Mouse (Mus musculus) spleen, postnatal 10 days (tissue): ENCODE data around the gene Romo1.
"Not testable (repeated sequence)": the region's sequence is repeated elsewhere in the genome, so short reads cannot be mapped to it uniquely, and the experiment has no call there.

Experiments used
- DNase-seq, 2 experiments: peaks; one replicate each; pipeline ENCODE4 v3.0.0; 2021 to 2022; ENCODE audit warnings: low spot score in 2 of 2

Romo1 gene

DNA sequence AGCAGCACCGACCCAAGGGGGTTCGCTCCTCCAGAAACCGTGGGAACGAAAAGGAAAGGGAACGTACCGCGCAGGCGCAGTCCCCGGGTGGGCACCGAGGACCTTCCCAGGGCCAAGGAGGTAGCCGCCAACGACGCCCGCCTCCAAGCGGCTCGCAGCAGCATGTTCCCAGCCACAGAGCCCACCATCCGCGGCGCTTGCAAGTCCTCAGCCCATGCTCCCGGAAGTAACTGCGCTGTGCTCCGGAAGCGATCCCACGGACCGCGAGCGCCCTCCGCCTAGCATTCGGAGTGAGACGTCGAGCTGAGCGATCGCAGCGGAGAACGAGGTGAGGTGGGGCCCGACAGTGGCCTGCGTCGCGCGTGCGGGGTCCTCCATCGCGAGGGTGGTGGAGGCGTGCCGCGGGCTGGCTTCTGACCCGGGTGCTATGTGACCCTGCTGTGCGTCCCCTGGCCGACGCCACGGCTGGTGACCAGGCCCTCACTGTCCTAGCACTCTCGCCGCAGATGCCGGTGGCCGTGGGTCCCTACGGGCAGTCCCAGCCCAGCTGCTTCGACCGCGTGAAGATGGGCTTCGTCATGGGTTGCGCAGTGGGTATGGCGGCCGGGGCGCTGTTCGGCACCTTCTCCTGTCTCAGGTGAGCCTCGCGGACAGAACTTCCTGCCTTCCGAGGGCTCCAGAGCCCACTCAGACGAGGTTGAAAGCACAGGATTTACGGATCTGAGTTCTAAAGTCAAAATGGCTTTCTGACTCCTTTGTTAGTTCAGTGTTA is at the start of gene Romo1, which contains the start of gene Nfs1:
Gene Romo1, plus strand, starts transcription at position 87 of the 772 bp plus-strand sequence.
Gene Nfs1, minus strand, starts transcription at position 234 of the 772 bp plus-strand sequence.
- peak; percentile 83 to 93 for DNase-seq

- peak; percentile 27 to 45 for DNase-seq
Measured at GRCm38 (mm10) chr2:156110627-156111357, 33.0 kb upstream of the Romo1 start.

DNA sequence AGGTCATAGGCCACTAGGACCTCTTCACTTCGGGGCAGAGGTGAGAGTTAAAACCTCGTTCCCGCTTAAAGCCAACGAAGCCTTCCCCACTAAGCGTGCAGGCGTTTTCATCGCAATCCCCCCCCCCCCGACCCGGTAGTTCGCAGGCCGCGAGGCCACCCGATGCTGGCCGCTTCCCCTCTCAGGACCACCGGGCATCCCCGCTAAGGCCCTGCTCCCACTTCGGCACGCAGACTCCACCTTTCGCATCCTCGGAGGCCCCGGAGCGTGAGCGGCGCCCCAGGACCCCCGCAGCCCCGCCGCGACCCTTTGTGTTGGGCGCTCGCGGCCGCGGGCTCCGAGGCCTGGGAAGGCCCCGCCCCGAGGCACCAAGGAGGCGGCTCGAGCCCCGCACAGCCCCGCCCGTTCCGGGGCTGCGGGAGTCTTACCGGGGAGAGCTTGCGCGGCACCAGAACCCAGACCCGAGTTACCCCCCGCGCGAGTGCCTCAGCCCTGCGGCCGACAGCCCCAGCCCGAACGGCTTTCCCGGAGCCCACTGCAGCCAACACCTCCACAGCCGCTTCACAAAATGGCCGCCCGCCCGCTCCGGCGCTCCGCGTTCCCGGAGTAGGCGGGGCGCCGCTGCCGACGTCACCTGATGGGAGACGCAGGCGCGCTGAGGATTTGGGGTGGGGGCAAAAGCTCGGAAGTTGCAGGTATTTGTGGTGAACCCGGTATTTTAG is 32.3 kb upstream of the Romo1 start, which contains the start of the genes Cpne1 and Rbm12:
Gene Cpne1, minus strand, starts transcription at position 608 of the 722 bp plus-strand sequence.
Gene Rbm12, minus strand, starts transcription at position 621 of the 722 bp plus-strand sequence.
- DNase-seq, result peak; percentile 93 to 94

DNA sequence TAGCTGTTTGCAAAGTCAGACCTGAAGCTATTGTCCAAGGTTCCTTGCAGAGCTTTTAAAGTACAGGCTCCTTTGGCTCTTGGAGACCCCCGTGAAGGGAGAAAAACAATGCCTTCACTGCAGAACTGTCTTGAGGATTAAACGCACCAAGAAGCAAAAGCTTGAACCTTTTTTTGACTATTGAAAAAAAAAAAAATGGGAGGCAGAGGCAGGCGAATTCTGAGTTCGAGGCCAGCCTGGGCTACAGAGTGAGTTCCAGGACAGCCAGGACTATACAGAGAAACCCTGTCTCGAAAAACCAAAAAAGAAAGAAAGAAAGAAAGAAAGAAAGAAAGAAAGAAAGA is 31.8 kb upstream of the Romo1 start:
- not testable (repeated sequence) for DNase-seq

DNA sequence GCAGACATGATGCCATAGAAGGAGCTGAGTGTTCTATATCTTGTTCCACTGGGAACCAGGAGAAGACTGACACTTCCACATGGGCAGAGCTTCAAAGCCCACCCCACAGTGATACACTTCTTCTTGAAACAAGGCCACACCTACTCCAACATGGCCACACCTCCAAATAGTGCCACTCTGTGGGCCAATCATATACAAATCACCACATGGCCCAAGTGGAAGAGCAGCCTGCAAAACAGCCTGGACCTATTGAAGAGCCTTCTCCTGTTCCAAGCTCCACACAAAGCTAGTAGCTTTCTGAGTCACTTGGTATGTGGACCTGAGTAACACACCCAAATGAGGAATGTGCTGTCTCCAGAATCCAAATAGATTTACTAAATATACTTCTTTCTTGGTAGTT is 24.3 kb upstream of the Romo1 start:
- no peak for DNase-seq

- DNase-seq, result no peak
Measured at GRCm38 (mm10) chr2:156123731-156124130, 20.1 kb upstream of the Romo1 start.

GRCm38 (mm10) chr2:156126992-156127391 is 16.8 kb upstream of the Romo1 start, which contains the start of gene Gm28036:
Gm28036 (minus strand) TSS chr2:156127092.
- DNase-seq, result no peak

DNA sequence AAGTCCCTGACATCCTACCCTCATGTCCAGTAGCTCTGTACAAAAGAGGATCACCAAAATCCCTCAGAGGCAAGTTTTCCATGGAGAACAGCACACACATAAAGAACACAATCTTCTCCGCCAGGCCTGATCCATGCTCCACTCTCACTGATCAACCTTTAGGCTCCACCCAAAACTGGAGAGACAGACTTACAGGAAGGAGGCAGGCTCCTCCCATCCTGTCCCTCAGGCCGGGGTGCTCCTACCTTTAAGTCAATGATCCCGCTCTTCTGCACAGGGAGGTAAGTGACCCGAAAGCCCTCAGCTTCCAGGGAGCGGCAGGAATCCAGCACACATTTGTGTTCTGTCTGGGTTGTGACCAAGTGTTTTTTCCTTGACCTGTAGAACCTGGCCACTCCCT is 9.7 kb upstream of the Romo1 start:
- DNase-seq, result no peak

- no peak for DNase-seq
Measured at GRCm38 (mm10) chr2:156135695-156136094, 8.1 kb upstream of the Romo1 start.

DNA sequence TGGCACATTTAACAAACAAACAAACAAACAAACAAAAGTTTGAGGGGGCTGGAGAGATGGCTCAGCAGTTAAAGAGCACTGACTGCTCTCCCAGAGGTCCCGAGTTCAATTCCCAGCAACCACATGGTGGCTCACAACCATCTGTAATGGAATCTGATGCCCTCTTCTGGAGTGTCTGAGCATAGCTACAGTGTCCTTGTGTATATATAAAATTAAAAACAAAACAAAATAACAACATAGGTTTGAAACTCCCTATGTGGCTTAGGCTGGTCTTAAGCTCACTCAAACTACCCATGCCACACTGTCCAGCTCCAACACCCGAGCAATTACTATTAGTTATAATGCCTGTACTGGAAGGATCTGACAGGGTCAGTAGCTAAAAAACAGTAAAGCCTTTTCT is 1.0 kb upstream of the Romo1 start:
- no peak for DNase-seq

DNA sequence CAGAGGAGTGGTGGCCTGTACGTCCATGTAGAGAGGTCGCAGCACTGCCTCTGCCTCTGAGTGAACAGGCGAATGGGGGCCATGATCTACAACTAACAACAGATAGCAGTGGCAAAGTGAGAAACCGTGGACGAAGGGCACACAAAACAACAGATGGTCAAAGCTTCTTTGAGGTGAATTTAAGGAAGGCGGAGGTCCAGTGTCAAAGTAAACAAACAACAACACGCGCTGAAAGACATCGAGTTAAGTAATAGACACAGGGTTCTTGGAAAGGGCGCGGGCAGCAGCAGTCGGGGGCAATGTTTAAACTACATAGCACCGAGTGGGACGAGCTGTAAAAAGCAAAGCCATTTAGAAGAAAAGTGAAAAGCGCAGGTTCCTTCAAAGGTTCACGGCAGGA is 472 bp upstream of the Romo1 start:
- peak in 1 of 2 experiments; percentile 32 for DNase-seq

- no peak for DNase-seq
Measured at GRCm38 (mm10) chr2:156145486-156146130, 1.8 kb downstream of the Romo1 start.

GRCm38 (mm10) chr2:156146272-156146989 is 2.6 kb downstream of the Romo1 start:
- no peak for DNase-seq

- DNase-seq, result no peak
Measured at GRCm38 (mm10) chr2:156147316-156147915, 3.6 kb downstream of the Romo1 start.

DNA sequence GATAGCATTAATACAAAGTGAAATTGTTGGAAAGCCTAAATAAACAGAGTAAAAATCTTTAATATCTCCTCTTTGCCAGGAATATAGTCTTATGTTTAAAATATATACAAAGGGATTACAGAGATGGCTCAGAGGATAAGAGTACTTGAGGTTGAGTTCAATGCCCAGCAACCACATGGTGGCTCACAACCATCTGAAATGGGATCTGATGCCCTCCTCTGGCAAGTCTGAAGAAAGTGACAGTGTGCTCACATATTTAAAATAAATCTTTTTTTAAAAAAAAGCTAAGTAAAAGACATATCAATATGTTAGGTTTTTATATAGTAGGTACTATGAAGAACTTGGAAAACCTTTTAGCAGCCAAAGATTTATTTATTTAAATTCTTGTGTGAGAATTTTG is 7.7 kb downstream of the Romo1 start:
- no peak for DNase-seq

DNA sequence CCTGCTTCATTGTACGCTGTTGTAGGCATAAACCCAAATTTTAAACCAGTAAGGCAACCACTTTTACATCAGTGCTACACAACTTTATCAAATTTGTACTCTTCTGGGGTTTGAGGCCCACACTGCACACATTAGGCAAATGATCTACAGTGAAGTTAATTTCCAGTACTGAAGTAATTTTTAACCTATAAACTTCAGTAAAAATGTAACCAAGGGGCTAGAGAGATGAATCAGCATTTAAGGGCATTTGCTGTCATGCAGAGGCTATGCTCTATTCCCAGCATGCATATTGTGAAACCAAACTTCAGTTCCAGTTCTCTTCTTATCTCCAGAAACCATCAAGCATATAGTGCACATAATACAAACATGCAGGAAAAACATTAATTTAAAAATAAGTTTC is 21.6 kb downstream of the Romo1 start:
- no peak for DNase-seq

DNA sequence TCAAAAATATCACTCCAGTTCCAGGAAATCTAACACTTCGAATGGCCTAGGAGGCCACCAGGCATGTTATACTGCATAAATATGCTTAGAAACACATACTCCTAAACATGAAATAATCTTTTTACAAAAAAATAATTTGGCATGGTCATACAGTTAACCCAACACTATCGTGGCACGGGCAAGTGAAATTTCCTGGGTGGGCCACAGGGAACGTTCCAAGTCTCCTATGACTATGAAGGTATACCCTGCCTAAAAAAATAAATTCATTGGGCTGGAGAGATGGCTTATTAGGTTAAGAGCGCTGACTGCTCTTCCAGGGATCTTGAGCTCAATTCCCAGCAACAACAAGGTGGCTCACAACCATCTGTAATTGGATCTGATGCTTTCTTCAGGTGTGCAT is 22.7 kb downstream of the Romo1 start:
- no peak for DNase-seq

DNA sequence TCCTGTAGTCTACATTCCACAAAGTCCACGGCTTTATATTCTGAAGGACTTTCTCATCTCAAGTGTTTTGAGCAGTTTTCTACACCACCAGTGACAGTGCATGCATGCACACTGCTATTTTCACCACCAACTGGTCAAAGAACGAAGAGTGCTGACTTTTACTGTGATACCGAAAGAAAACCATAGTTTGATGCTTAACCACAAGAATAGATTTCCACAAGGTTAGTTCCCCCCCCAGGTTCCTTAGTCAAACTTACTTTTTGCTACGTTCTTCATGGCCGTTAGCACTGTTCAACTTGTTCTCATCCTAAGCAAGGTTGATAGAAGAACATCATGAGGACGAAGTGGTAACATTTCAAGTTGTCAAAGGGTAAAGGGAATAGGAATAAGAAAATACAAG is 33.2 kb downstream of the Romo1 start:
- DNase-seq, result no peak

- no peak for DNase-seq
Measured at GRCm38 (mm10) chr2:156177651-156178050, 33.8 kb downstream of the Romo1 start.

- peak; percentile 85 to 87 for DNase-seq
Measured at GRCm38 (mm10) chr2:156179046-156179795, 35.4 kb downstream of the Romo1 start.
